Mouse (Mus musculus): ENCODE measurements around the gene Gabpb2.
"Not testable (repeated sequence)": the region's sequence is repeated elsewhere in the genome, so short reads cannot be mapped to it uniquely, and the experiment has no call there.

Gabpb2 gene

DNA sequence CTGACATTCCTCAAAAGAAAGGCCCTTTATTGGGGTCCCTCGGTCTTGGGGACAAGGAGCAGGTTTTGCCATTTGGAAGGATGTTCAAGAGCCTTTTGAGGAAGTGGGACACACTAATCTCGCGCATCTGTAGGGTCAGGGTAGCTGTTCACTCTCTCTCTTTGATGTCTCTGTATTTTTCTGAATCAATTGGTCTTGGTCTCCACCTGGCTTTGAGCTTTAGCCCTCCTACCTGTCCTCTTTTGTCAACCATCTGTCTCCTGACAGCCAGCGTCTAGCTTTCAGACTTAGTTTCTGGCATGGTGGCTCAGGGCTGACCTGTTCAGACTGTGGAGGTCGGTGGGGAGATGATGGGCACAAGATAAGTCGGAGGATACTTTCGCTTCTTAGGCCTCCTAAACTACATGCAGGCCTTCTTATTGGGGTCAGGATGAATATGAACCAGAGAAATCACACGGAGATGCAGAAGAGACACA is 58.2 kb downstream of the Gabpb2 start:
- DNase-seq, result no peak

DNA sequence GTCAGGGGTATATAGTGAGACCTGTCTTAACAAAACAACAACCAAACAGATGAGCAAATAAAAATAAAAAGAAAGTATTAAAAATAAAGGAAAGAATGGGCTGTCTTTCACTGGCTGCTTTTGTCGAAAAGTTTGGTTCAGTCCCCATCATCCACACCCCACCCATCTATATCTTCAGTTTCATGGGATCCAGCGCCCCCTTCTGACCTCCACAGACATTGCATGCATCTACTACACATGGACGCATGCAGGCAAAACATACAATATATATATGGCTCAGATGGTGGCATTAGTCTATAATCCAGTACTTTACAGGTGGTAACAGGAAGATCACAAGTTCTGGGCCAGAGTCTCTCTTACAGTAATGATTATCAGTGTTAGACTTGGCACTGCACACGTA is 63.8 kb downstream of the Gabpb2 start:
- DNase-seq, result peak; percentile 67

DNA sequence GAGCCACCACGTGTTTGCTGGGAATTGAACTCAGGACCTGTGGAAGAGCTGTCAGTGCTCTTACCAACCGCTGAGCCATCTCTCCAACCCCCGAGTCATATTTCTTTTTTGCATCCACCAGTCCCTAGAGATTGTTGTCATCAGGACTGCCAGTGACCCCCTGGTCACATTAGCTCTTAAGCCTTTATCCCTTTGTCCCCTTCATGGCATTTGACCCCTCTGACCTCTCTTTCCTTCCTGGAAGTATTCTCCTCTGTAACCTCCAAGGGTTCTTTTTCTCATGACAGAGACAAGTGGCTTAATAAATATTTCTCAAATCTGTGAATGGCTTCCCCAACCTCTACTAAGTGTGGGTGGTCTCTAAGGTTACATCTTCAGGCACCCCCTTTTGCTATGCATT is 69.8 kb downstream of the Gabpb2 start:
- DNase-seq, result peak; percentile 42

- DNase-seq, result peak; percentile 92
These were observed 75.1 kb downstream of the Gabpb2 start for GRCm38 (mm10) chr3:95142617-95143011.

DNA sequence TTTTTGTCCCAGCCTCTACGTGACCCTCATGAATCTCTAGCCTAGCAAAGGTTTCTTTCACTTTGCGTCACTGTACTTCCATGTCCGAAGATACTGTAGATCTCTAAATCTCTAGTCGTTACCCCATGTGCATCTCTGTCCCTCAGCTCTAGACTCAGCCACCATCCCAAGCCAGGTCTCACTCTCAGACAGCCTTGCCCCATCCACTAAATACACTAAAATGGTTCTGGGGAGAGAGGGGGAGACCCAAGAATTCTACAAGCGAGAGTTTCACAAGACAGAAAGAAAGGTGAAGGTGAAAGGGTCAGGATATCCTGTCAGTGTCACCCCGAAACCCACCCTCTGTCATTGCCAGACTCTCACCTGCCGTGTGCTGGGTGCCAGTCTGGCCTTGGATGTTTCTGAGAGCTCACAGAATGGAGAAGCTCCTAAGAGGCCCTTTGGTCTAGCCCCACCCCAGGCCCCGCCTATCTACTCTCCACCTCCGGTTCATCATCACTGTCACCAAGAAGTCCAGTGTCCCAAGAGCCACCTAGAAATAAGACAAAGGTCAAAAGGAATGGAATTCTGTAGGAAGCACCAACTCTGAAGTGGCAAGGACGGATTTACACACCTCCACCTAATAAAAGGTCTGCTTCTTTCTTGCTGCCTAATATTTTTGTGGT is 75.6 kb downstream of the Gabpb2 start, which contains the start of gene Tnfaip8l2:
Gene Tnfaip8l2, minus strand, starts transcription at position 409 of the 665 bp plus-strand sequence.
- DNase-seq, result no peak

DNA sequence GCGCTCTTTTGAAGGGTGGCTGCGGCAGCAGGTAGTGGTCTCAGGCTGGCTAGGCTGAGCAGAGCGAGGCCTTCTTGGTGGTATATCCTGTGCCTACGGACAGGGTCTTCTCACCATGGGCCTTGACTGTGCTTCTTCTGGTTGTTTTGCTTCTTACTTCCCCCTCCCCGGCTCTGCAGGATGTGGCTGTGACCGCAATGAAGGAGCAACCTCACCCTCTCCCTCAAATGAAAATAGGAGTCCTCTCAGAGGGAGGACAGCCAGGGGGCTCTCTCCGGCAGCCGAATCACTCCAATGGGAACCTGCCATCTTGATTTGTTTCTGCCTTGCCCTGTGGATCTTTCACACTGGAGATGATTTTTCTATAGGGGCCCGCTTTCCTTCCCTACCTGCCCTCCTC is 76.2 kb downstream of the Gabpb2 start:
- DNase-seq, result no peak

GRCm38 (mm10) chr3:95140795-95141194 is 76.9 kb downstream of the Gabpb2 start:
- no peak for DNase-seq

GRCm38 (mm10) chr3:95140289-95140595 is 77.5 kb downstream of the Gabpb2 start:
- DNase-seq, result no peak

- peak; percentile 63 for DNase-seq
These were observed 78.0 kb downstream of the Gabpb2 start for GRCm38 (mm10) chr3:95139586-95140288.

GRCm38 (mm10) chr3:95136336-95136735 is 81.4 kb downstream of the Gabpb2 start:
- DNase-seq, result no peak

DNA sequence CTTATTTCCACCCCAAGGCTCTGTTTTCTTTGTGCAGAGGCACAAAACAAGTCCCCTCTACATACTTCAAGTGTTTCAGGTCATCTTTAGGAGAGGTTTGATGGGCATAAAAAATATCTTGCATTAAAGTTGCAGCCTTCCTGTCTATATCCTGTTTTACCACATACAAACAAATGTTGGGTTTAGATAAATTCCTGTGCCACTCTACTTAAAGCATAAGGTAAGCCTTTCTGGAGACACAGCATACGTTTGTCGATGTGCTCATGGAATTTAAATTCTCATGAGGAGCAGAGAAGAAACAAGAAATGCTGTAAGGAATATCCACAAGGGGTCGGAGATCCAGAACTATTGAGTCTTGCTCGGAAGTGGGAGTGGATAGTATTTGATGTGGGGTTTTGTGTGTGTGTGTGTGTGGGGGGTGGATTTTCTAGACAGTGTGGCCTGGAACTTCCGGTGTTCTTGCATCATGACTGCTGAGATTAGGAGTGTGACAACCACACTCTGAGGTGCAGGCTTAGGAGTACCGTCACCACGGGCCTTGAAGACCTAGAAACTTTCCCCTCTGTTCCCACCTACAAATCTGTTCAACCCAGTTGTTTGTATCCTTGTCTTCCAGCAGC is 82.2 kb downstream of the Gabpb2 start:
- DNase-seq, result no peak

GRCm38 (mm10) chr3:95135023-95135422 is 82.7 kb downstream of the Gabpb2 start:
- DNase-seq, result peak; percentile 84

DNA sequence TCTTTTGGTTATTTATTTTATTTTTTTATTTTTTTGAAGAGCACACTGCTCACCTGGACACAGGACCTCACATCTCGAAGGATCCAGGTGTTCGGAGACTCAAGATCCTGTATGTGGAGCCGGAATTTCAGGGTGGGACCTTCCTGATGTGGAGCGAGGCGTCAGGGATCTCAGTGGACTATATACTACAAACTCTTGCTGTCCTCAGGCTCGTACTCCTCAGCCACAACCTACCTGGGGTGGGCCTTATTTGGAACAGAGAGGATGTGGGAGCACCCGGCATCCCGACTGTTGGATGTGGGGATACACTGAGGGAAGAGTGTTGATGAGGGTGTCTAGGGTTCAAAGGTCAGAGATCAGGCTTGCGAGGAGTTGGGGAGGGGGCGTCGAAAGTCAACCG is 83.6 kb downstream of the Gabpb2 start:
- DNase-seq, result not testable (repeated sequence)

DNA sequence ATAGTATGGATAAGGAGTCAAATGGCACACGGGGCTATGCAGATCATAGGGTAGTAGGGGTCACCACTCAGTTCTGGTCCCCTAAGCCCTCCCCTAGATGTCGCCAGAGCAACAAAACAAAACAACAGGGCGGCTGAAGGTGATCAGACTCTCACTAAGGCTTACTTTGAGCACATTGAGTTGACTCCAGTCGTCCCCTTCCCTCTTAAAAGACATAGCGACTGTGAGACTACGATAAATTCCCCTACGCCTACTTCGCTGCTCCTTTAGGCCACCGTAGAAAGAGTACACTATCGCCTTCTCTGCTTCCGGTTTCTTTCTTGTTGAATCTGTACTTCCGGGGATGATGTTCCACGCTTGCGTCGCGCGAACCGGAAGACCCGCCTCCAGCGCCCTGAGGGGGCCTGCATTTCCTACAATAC is 84.0 kb downstream of the Gabpb2 start, which contains the start of the genes Scnm1 and Lysmd1:
Gene Scnm1, minus strand, starts transcription at position 332 of the 422 bp plus-strand sequence.
Gene Lysmd1, plus strand, starts transcription at position 409 of the 422 bp plus-strand sequence.
- peak; percentile 92 for DNase-seq

- no peak for DNase-seq
These were observed 84.5 kb downstream of the Gabpb2 start for GRCm38 (mm10) chr3:95133176-95133575.

DNA sequence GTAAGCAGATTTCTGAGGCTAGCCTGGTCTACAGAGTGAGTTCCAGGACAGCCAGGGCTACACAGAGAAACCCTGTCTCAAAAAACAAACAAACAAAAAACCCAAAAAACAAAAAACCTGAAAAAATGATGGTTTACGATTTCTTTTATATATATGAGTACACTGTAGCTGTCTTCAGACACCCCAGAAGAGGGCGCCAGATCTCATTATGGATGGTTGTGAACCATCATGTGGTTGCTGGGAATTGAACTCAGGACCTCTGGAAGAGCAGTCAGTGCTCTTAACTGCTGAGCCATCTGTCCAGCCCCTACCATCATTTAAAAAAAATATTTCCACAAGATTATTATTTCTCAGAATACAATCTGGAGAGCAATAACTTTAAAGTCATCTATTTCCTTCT is 85.3 kb downstream of the Gabpb2 start:
- not testable (repeated sequence) for DNase-seq

Measured in kidney, postnatal 10 days (tissue).